Mouse (Mus musculus) adrenal gland, adult 8-10 months (tissue): ENCODE results near the gene Gm10273. TPM values are rescaled to one million over a fixed set of nuclear protein-coding genes. Genes with fewer than 3 reads are reported as not detected.

Experiments
- DNase-seq: peaks from one replicate; pipeline ENCODE4 v3.0.0; 2022
- total RNA-seq, 4 experiments: library from RNA; stranded (reverse); gene quantifications; 2 replicates each; pipeline ENCODE4 v1.2.4; 2022

Gm10273 gene
- total RNA-seq, 4 experiments from 2014 or later = 23.4 to 75.5 (median 42.2) TPM

DNA sequence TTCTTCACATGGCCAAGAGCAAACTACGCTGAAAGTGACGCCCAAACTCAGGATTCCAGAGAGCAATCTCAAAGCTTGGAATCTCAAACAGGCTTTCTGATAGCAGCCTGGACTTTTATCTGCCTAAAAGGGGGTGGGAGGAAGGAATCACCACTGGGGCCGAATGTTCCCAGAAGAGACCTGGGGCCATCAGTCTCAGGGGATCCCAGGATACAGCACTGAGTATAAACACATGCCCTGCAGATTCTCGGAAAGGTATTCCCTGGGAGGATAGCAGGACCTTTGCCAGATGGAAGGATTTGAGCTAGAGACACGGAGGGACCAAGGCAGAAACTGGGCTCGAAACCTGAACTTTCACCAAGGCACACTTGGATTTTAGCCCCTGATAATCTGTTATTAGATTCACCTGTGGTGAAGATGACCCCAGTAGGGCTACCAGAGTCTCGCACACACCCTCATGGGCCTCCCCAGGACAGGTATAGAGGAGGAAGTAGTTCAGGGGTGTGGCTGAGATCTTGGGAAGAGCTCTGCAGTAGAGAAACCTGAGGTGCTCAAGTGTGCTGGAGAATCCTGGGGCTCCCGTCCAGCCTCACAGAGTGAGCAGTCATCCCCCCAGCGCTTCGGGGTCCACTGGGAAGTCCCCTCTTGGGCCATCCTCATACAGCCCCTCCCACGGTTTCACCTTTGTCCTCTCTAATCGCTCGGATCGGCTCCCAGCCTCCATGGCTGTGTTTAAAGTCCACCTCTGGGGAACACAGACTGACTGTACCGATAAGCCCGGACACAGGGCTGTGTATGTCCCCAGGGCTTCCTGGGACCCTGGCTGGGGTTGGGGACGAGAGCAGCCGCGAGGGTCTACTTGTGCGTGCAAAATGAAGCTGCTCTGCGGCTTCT lies 7.7 kb downstream of the Gm10273 start, which contains the start of gene Pla2g12b:
Gene Pla2g12b (plus strand): TSS at position 762 of the 894 bp plus-strand sequence.
- DNase-seq = no peak

DNA sequence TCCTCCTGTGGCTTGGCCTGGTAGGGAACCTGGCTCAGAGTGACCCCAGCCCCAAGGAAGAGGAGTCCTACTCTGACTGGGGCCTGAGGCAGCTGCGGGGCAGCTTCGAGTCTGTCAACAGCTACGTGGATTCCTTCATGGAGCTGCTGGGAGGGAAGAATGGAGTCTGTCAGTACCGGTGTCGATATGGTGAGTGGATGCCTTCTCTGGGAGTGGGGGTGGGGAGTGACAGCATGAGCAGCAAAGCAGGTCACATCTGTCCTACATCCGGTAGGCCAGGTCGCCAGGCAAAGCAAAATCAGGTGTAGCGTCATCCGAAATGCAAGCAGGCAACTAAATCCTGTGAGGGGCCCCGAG lies 8.3 kb downstream of the Gm10273 start:
- DNase-seq = no peak

DNA sequence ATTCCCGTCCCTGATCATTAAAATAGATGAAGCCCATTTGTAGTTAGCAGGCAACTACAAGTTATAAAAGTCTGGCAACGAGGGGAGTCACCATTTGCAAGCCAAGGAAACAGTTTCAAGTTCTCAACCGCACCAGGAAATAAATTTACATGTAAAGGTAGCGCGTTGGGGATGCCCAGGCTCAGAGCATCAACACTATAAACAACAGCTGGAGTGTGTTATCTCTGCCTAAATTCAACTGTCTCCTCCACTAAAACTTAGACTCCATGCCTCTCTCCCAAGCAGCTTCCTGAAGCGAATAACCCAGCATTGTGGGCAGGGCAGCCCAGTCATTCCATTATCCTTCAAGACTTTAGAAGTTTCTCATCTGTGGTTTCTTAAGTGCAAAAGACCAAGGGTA lies 13.1 kb downstream of the Gm10273 start:
- no peak for DNase-seq

DNA sequence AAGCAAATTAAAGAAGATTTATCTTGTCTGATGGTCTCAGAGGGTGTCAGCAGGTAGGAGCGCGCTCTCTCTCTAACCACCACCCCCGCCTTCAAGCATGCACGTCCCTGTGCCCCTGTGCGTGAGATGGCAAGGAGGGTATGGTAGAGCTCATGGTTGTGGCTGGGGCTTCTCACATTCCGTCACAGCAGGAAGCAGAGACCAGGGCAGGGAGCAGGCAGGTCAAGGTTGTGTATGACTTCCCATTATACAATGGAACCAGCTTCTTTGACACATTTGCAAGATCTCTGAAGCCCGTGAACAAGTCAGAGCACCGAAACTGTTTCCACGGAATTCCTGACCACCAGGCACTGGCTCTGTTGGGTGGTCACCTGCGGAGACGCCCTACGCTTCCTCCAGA lies 14.8 kb downstream of the Gm10273 start:
- no peak for DNase-seq

DNA sequence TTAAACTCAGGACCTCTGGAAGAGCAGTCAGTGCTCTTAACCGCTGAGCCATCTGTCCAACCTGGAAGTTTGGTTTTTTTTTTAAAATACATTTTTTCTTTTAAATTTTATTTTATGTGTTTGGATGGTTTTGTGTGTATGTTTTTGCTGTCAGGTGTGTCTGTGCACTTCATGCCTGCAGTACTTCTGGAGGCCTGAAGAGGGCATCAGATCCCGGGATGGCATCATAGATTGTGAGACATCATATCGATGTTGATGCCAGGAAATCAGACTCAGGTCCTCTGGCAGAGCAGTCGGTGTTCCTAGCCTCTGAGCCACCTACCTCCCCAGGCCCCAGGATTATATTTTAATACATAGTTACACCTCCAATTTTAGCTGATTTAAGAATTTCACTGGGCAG lies 18.3 kb downstream of the Gm10273 start:
- DNase-seq = no peak

DNA sequence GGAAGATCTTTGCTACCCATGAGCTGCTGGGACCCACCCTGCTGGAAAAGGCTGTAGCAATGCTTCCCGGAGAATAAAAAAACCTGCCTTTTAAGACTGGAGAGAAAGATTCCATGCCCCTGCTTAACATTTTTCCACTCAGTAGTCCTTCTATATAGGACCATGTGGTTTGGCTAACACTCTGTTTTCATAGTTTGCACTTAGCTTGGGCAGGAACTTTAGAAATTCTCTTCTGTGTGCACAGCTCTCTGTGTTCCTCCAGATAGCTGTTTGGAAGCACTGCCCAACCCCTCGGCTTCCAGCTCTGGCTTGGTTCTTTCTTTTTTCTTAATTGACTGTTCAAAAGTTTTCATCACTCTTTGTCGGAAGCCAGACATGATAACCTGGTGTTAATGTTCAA lies 21.2 kb downstream of the Gm10273 start:
- DNase-seq = no peak

DNA sequence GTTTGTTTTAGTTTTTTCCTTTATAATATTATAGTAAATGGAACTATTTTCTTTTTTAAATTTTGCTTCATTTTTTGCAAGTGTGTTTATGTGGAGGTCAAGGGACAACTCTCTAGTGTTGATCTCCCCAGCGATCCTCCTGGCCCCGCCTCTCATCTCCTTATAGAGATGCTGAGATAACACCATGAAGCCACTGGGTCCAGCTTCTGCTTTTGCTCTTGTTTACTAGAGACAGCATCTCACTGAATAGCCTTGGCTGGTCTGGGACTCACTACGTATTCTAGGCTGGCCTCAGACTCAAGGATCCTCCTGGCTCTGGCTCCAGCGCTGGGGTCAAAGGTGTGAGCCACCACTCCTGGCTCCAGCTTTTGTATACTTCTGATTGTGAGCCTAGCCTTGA lies 24.1 kb downstream of the Gm10273 start:
- DNase-seq = no peak

DNA sequence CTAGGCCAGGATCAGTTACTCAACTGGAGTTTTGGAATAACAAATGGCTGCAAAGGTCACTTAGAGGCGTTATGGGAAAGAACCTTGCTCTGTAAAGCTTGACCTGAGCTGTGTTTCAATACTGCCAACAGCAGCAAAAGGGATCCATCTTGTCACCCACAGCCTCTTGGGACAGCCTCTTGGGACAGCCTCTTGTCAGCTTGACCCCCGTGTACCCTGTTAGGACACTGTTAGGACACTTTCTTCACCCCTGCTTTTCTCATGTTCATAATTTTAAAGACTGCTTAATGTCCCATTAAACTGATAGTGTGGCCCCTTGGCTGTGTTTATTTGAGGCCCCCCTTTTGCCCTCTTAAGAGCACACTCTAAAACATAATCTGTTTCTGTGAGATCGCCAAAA lies 29.0 kb downstream of the Gm10273 start:
- no peak for DNase-seq

DNA sequence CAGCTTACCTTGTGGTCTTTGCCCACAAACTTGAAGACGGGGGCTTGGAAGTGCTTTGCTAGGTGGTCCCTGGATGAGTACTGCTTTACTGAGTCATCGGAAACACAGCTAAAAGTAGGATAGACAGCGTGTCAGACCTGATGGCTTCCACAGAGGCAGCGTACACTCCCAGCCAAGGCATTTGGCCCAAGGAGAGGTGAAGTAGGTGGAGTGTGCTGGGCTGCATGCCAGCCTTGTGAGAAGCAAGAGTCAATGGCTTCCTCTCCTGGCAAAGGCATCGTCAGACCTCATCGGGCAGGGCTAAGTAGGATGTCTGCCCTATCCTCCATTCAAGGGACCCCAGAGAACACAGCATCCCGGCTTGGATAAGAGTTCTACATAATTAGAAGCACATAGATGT lies 29.9 kb downstream of the Gm10273 start:
- DNase-seq = peak; percentile 32

DNA sequence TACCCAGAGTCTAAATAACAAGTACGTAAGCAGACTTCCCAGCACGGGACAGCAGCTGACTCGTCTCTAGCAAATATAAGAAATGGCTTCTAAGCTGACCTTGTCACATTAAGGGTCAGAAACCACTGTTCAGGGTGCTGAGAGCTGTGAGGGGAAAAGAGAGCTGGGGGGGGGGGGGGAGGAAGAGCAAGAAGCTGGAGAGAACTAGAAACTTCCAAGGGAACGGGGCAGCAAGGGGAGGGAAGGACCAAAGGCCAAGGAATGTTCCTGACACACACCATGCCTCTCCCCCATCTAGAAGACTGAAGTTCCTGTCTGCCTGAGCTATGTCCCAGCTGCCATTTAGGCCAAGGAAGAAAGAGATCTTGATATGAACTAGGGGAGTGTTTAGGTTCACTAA lies 30.9 kb downstream of the Gm10273 start:
- DNase-seq = no peak

DNA sequence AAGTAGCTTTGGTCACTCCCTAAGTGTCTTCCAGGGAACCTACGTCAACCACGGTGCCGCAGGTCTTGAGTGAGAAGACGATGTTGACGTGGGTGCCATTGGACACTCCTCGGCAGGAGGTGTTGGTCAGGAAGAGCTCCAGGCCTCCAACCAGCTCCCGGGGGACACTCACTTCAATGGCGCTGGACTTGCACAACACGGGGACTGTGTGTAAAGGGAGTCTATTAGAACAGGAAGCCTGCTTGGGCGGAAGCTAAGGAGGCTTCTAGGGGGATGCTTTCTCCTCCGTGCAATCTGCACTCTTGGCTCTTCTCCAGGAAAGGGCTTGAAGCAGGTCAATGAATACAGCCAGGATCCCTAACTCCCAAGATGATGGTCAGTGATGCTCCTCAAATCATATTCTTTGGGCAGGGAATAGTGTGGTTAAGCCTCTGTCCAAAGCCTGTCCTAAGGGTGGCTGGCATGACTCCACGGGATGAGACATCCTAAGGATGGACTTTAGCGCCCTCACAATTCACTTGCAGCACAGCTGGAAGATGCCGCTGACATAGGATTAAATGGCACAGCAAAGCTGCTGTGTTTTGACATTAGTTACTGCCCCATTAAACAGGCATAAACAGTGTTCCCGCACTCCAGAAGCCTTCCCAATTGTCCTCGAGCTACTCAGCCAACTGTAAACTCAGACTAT lies 34.2 kb downstream of the Gm10273 start:
- no peak for DNase-seq

DNA sequence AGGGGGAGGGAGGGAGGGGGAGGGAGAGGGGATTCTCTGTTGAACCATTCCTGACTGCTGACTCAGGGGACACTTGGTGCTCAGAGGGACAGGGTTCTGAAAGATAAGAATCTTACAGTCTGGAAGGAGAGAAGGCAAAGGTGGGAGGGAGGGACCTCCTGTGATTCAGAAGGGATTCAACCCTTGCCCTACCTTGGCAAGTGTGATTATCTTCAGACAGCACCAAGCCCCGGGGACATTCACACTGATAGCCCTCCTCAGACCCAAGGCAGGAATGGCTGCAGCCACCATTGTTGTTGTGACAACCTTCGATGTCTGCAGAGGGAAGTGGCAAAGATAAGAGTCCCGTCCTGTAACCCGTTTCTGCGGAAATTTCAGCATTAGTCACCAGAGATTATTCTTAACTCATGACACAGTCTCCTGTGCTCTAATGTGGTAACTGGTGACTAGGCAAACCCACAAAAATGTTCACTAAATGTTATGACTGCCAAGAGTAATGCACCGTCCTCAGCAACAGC lies 35.3 kb downstream of the Gm10273 start:
- DNase-seq = no peak

DNA sequence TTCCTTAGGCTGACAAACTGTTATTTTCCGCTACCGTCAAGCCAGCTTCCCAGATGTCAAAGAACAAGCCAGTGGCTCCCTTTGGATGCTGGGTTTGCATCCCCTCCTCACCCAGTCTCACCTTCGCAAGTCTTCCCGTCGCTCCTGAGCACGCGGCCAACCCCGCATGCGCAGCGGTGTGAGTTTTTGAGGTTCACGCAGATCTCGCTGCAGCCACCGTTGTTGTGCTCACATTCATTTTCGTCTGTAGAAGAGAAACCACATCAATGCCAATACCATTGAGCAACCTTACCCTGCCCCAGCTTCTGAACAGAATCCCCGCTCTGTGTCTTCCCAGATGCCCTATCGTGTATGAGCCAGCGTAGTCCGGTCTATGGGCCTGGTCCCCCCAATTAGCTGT lies 40.3 kb downstream of the Gm10273 start:
- DNase-seq = no peak

DNA sequence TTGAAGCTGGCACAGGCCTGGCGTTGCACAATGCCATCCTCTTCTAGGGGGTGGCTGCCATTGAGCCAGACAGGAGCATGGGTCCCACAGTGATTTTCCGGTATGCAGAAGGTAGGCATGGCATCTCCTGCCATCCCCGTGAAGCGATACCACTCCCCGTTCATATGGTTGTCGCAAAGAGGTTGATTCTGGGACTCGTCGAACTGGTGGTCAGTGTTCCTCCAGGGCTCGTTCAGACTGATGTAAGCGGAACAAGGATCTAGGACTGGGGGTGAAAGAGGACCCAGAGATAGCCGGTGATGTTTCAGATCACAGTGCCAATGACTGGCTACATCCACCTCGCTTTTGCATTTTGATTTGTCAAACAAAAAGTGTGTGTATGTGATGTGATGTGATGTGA lies 43.2 kb downstream of the Gm10273 start:
- DNase-seq = no peak

DNA sequence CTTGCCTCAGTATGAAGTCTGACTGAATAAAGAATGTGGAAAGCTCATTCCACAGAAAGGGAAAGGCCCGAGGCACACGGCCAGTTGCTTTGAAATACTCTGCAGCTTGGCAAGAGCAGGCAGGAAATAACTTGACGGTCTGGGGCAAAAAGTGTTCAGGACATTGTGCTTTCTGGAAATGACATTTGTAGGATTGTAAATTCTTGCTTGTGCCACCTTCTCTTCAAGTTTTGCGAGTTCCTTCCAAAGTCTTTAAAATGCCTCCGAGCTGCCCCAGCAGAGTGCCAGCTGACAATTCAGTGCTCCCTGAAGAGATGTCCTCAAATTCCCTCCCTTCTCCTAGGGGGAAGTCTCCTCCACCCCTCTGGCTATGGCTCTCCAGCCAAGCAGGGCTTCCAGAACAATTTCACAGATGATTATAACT lies 44.1 kb downstream of the Gm10273 start:
- no peak for DNase-seq

DNA sequence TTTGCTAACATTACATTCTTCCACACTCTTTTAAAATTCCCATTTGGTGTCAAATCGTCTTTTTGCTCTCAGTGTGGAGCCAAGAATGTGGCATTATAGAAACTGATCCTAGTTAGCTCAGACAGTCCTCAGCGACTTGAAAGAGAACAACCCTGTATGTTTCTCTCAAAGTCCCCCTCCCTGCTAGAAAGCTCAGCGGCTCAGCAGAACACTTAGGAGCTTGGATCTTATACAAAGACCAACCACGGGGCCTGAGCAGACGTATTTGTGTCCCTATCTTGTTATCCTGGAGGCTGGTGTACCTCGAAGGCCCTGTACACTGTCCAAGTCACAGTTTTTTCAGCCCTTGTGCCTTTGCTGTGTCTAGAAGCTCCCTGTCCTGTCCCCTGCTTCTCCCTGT lies 44.7 kb downstream of the Gm10273 start:
- DNase-seq = no peak

DNA sequence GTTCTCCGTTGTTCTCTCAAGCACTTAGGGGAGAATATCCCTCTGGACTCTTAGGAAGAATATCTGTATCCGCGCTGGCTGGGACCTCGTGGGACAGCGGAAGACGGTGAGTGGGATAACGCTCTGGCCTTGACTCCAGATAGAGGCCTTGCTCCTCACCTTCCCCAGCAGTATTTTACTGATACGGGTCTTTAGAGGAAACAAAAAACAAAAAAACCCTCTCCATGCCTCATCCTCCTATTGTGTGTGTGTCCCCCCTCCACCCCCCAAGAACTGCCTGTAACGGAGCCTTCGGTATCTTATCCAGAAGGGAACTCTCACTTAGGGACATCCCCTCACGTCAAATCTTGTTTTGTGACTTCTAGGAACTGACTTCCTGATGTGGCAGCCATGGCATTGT lies 46.3 kb downstream of the Gm10273 start, which contains the start of gene Oit3:
Gene Oit3 (minus strand): TSS at position 44 of the 400 bp plus-strand sequence.
- no peak for DNase-seq

DNA sequence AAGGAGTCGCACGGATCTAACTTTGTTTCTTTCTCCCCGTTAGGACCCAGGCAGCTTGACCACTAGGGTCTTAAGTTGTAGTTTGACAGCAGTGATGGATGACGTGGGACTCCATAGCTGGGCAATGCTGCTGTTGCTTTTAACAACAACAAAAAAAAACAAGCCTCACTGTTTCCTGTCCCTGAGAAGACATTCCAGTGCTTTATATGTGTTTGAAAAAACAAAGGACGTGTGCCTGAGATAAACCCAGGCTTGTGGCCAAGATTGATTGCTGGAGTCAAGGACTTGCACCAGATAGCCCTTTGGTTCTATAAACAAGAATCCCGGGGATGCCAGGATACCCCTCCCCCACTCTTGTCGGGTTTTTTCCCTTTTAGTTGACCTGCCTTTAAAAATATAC lies 47.8 kb downstream of the Gm10273 start:
- peak; percentile 62 for DNase-seq

DNA sequence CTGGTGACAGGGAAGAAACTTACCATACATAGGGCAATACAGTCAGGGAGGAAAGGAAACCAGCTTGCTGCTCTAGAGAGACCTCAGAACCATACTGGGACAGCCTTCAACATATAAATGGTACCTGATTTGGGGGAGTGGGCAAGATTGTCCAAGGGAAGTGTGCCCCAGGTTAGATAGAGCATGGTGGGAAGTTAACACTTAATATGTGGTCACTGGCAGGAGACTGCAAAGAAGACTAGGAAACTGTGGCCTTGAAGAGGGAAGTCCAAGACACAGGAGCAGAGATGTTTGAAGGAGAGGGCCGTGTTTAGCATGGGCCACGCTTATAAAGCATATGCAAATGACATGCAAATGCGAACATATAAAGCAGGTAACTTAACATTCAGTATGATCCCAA lies 48.7 kb downstream of the Gm10273 start:
- DNase-seq = no peak

DNA sequence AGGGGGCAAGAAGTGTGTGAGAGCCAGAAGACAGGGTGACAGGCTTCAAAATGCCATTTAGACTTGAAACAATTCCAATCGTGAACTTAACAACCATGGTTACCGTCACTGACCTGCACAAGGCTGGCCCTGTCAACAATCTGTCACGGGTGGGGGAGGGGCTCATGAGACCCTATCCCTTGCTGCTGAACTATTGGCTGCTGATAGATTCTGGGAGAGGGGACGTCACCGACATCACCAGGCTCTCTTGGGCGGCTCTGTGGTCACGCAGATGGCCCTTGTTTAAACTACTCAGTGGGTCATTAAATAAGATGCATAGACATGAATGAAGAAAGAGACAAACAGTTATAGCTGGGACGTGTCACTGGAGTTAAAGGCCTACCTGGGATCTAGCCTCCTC lies 49.2 kb downstream of the Gm10273 start:
- DNase-seq = no peak
